Mouse (Mus musculus): Measurements from ENCODE around the gene Cdc34b. TPM values are rescaled to one million over a fixed set of nuclear protein-coding genes. Genes with fewer than 3 reads are reported as not detected.

Gene Cdc34b
- 0.14 TPM in 1 of 2 replicates, not detected in the other for polyA plus RNA-seq (2012; rRNA removed)

DNA sequence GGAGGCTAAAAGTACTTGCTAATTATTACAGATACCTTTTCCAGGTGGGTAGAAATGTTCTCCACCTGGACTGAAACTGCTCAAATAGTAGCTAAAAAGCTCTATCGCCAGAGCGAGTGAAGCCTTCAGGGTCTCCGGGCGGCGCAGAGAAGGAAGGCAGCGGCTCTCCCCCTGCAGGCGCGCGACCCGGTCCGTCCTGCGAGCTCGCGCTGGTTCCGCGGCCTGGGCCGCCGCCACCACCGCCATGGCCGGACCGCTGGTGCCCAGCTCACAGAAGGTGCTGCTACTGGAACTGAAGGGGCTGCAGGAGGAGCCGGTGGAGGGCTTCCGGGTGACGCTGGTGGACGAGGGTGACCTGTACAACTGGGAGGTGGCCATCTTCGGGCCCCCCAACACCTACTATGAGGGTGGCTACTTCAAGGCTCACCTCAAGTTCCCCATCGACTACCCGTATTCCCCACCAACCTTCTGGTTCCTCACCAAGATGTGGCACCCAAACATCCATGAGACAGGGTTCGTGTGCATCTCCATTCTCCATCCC, at the start of gene Cdc34b:
Cdc34b (plus strand) TSS at position 51 of the 541 bp plus-strand sequence.

GRCm38 (mm10) chr11:94704472-94704871, 37.1 kb upstream of the Cdc34b start, which contains the start of gene Gm11541:
Gene Gm11541, minus strand, starts transcription at chr11:94704499.

DNA sequence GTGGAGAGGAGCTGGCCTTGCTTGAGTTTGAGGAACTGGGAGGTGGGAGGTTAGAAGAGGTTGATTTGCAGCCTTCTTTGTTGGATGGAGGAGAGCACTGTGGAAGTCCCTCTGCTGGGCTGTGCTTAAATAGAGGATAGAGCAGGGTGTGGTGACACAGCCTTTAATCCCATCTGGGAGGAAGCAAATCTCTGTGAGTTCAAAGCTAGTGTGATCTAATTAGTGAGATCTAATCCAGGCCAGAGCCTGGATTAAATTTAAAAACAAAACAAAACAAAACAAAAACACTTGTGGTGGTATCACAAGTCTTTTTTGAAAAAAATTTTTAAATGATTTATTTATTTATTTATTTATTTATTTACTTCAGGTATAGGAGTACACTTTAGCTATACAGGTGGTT, 41.0 kb downstream of the Cdc34b start, which contains the start of gene Tmem92:
Tmem92 (minus strand) TSS at position 101 of the 400 bp plus-strand sequence.

Other genes starting within 250 kb of the Cdc34b start
- 0.85 and 1.1 TPM in 2 replicates for gene Epn3, start 241.8 kb upstream of the Cdc34b start, polyA plus RNA-seq (2012; rRNA removed)
- gene Mycbpap, start 220.0 kb upstream of the Cdc34b start, polyA plus RNA-seq (2012; rRNA removed), result 3.6 and 3.7 TPM in 2 replicates
- gene Rsad1, start 192.5 kb upstream of the Cdc34b start, polyA plus RNA-seq (2012; rRNA removed), result 7.5 and 9.1 TPM in 2 replicates
- gene Chad, start 176.7 kb upstream of the Cdc34b start, polyA plus RNA-seq (2012; rRNA removed), result 0.33 and 3.4 TPM in 2 replicates
- gene Acsf2, start 139.9 kb upstream of the Cdc34b start, polyA plus RNA-seq (2012; rRNA removed), result 7.9 and 13.1 TPM in 2 replicates
- 103 and 113 TPM in 2 replicates for gene Lrrc59, start 112.0 kb upstream of the Cdc34b start, polyA plus RNA-seq (2012; rRNA removed)
- 112 and 116 TPM in 2 replicates for gene Mrpl27, start 88.0 kb upstream of the Cdc34b start, polyA plus RNA-seq (2012; rRNA removed)
- 11.3 and 15.3 TPM in 2 replicates for gene Eme1, start 87.8 kb upstream of the Cdc34b start, polyA plus RNA-seq (2012; rRNA removed)
- 22.2 and 27.7 TPM in 2 replicates for gene Xylt2, start 64.3 kb upstream of the Cdc34b start, polyA plus RNA-seq (2012; rRNA removed)
- 0.04 and 0.11 TPM in 2 replicates for gene Gm11541, start 37.3 kb upstream of the Cdc34b start, polyA plus RNA-seq (2012; rRNA removed)
- gene Tmem92, start 40.9 kb downstream of the Cdc34b start, polyA plus RNA-seq (2012; rRNA removed), result not detected in 2 replicates
- gene Col1a1, start 194.4 kb downstream of the Cdc34b start, polyA plus RNA-seq (2012; rRNA removed), result 147 and 373 TPM in 2 replicates
- gene Hils1, start 225.8 kb downstream of the Cdc34b start, polyA plus RNA-seq (2012; rRNA removed), result 0.11 TPM in 1 of 2 replicates, not detected in the other
- 0.18 and 5.9 TPM in 2 replicates for gene Sgca, start 234.5 kb downstream of the Cdc34b start, polyA plus RNA-seq (2012; rRNA removed)
- gene Ppp1r9b, start 249.3 kb downstream of the Cdc34b start, polyA plus RNA-seq (2012; rRNA removed), result 58.0 and 58.3 TPM in 2 replicates

Measured in central nervous system, embryonic 14 days (tissue).